Comparison of ENCODE assay signal across 8 mouse cellular contexts in the genomic region with DNA sequence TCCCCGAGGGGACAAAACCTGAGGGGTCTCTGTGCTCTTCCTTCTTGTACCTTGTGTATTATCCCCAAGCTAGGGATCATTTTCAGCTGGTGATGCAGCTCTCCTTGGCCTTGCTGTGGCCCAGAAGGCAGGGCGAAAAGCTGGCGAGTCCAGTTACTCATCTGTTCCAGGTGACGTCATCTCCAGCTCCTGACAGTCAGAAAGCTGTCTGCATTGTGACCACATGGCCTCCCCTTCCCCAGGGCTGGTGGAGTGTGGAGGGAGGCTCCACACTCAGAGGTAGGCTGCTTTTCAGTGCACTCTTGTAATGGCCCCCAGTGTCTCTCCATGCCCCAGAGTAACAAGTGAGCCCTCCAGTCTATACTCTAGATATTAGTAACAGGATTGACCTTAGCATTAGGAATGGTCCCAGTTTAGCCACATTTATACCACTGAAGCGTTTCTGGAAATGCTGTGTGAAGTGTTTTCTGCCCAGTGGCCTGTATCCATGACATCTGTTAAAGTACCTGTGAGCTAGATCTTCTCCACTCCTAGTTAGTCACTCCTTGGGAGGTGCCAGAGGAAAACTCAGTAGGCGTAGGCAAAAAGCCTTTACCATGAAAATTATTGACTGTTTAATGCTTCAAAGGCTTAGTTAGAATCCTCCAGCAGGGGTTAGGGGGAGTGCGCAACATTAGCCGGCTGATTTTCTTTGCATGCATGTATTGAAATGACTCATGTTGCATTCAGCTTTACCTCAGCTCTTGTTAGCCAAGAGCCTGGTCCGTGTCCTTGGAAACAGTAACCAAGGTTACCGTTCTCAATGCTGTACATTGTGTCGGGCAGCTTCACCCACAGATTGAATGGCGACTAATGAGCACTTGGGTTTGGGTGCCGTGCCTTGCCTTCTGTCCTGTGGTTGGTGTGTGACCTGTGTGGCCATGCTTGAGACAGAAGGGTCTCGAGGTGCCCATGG. TPM values are rescaled to one million over a fixed set of nuclear protein-coding genes. Genes with fewer than 3 reads are reported as not detected.
A peak's percentile ranks its signal among the peaks of the same experiment; 100 is the strongest.
DNase-seq lines count a peak whose midpoint lies in the region; ATAC-seq lines count a peak whose summit lies in the region.

No protein-coding gene starts in this region.

- peak; percentile 68 for ATAC-seq in frontal cortex, adult (ENCODE audit: low TSS enrichment)
- ATAC-seq in granulocyte monocyte progenitor cell, adult 5-6 weeks (replicated peaks; ENCODE audit: poor library complexity, severe bottlenecking): no peak

- peak; percentile 75 for DNase-seq in heart, adult 11 months
- no peak for DNase-seq in heart, adult 18-20 months
- DNase-seq in adrenal gland, postnatal 14 days: peak; percentile 72
- DNase-seq in left cerebral cortex, postnatal 25 days (ENCODE audit: low spot score in 2 of 2): peak; percentile 75 to 85
- peak; percentile 58 for DNase-seq in right cerebral cortex, postnatal 25 days
- DNase-seq in testis, postnatal 14 days (ENCODE audit: low spot score): no peak

- intact Hi-C loops in left cerebral cortex, postnatal 25 days (cut with DNase I): no loop called here

RNA-seq across cellular contexts. Expression of a gene that starts 26.0 kb away (rescaled TPM):
- total RNA-seq in heart, adult 18-20 months (2021): under 1 TPM in 1 of 2 experiments, not detected in 1; 0.44 TPM
- total RNA-seq in adrenal gland, postnatal 14 days (2021): 4.4 and 4.9 TPM in 2 replicates
- total RNA-seq in left cerebral cortex, postnatal 25 days (2021): 10 to 100 TPM; 72.7 to 80.8 TPM
- total RNA-seq in granulocyte monocyte progenitor cell, adult 5-6 weeks (2014; fragmentation: Nextera tagmentation): not detected in 2 replicates
- 0.31 TPM in 1 of 2 replicates, not detected in the other for total RNA-seq in granulocyte monocyte progenitor cell, adult 5-6 weeks (2017)

Comparison
In these comparisons a context has a peak if more than half of its experiments do, and no peak if none do; other contexts are left out.
1. DNase-seq: peak in heart, adult 11 months (single experiment), adrenal gland, postnatal 14 days (single experiment), left cerebral cortex, postnatal 25 days (2 of 2) and right cerebral cortex, postnatal 25 days (single experiment); none in heart, adult 18-20 months (0 of 2) and testis, postnatal 14 days (single experiment).
2. RNA of a gene that starts 26.0 kb away (total RNA-seq): 72.7 to 80.8 TPM in left cerebral cortex, postnatal 25 days; 4.4 to 4.9 TPM in adrenal gland, postnatal 14 days, 0.44 TPM in heart, adult 18-20 months and 0.31 TPM in granulocyte monocyte progenitor cell, adult 5-6 weeks; every median in the first group is over 10 times any median in the second.